Mouse (Mus musculus) CH12.LX (cell line): Measurements from ENCODE around the gene Gprin3. TPM values are rescaled to one million over a fixed set of nuclear protein-coding genes. Genes with fewer than 3 reads are reported as not detected.

Experiments used
- DNase-seq: peaks from one replicate; pipeline ENCODE4 v3.0.0-alpha.2; 2013; ENCODE audit errors: extremely low read depth
- H3K27ac ChIP-seq: 2 replicates; pipeline ENCODE4 v1.5.1; 2012; ENCODE audit warnings: low read depth, mild to moderate bottlenecking, control low read depth, moderate library complexity; ENCODE audit not compliant: insufficient read depth
- H3K27me3 ChIP-seq: replicated peaks from 2 replicates; pipeline ENCODE3; 2012; ENCODE audit warnings: inconsistent platforms
- H3K36me3 ChIP-seq, 2 experiments: replicated peaks in 1 of 2; 2 replicates each; pipeline versions ENCODE3 to v1.6.1; 2012; ENCODE audit warnings: inconsistent platforms in 1 of 2, low read length in 1 of 2, mild to moderate bottlenecking in 1 of 2, mixed read lengths in 1 of 2, moderate library complexity in 1 of 2; ENCODE audit not compliant: control insufficient read depth in 1 of 2, insufficient read depth in 1 of 2
- H3K4me1 ChIP-seq, 2 experiments: 2 replicates each; pipeline ENCODE4 v1.6.1; 2012; ENCODE audit warnings: inconsistent platforms in 1 of 2, moderate library complexity in 1 of 2; ENCODE audit not compliant: insufficient read depth in 2 of 2, control insufficient read depth in 1 of 2
- H3K4me2 ChIP-seq: 2 replicates; pipeline ENCODE4 v1.6.1; 2012; ENCODE audit warnings: low read depth, mild to moderate bottlenecking, control low read depth; ENCODE audit not compliant: poor library complexity, insufficient read depth, severe bottlenecking
- H3K4me3 ChIP-seq, 3 experiments: fragments of 150-350 bp in 1 of 3; sonication (generic) in 1 of 3; replicated peaks in 1 of 3; 2 replicates each; pipeline versions ENCODE3 to v1.5.1; 2011 to 2012; ENCODE audit warnings: low read depth in 2 of 3, low read length in 2 of 3, mild to moderate bottlenecking in 2 of 3, moderate library complexity in 2 of 3, control low read depth in 1 of 3, improper control_type of control experiment in 1 of 3, inconsistent platforms in 1 of 3, mixed read lengths in 1 of 3; ENCODE audit not compliant: poor library complexity in 1 of 3
- H3K79me2 ChIP-seq: replicated peaks from 2 replicates; pipeline ENCODE4 v1.6.1; 2012; ENCODE audit warnings: mild to moderate bottlenecking, moderate library complexity; ENCODE audit not compliant: control insufficient read depth, poor library complexity, insufficient read depth, severe bottlenecking; ENCODE audit errors: extremely low read depth
- H3K9ac ChIP-seq: 2 replicates; pipeline ENCODE4 v1.6.1; 2012; ENCODE audit warnings: low read depth, mild to moderate bottlenecking, control low read depth, moderate library complexity; ENCODE audit not compliant: insufficient read depth
- H3K9me3 ChIP-seq: replicated peaks from 2 replicates; pipeline ENCODE3; 2012; ENCODE audit warnings: low read length, inconsistent platforms, mixed read lengths
- BHLHE40 ChIP-seq: IDR thresholded peaks from 2 replicates; pipeline ENCODE4 v1.6.1; 2011; ENCODE audit warnings: mild to moderate bottlenecking, low read depth, low read length, improper control_type of control experiment
- CHD1 ChIP-seq: IDR thresholded peaks from 2 replicates; pipeline ENCODE4 v1.6.1; 2012; ENCODE audit warnings: low read depth, low read length, improper control_type of control experiment, inconsistent platforms
- CHD2 ChIP-seq: IDR thresholded peaks from 2 replicates; pipeline ENCODE4 v1.6.1; 2011; ENCODE audit warnings: low read length, improper control_type of control experiment
- CTCF ChIP-seq, 2 experiments: IDR thresholded peaks in 1 of 2; conservative IDR thresholded peaks in 1 of 2; 2 replicates each; pipeline ENCODE4 v1.5.1; 2011 to 2012; ENCODE audit warnings: low read depth in 2 of 2, low read length in 2 of 2, improper control_type of control experiment in 1 of 2, inconsistent platforms in 1 of 2, mild to moderate bottlenecking in 1 of 2, moderate library complexity in 1 of 2
- E2F4 ChIP-seq: IDR thresholded peaks from 2 replicates; pipeline ENCODE4 v1.6.1; 2011; ENCODE audit warnings: low read depth, low read length, improper control_type of control experiment; ENCODE audit not compliant: insufficient replicate concordance
- ELF1 ChIP-seq: IDR thresholded peaks from 2 replicates; pipeline ENCODE4 v1.6.1; 2014; ENCODE audit warnings: low read depth, mild to moderate bottlenecking, inconsistent platforms, low read length, improper control_type of control experiment
- EP300 ChIP-seq: IDR thresholded peaks from 2 replicates; pipeline ENCODE4 v1.6.1; 2011; ENCODE audit warnings: low read length, improper control_type of control experiment
- ETS1 ChIP-seq: conservative IDR thresholded peaks from 2 replicates; pipeline ENCODE4 v1.6.1; 2012; ENCODE audit warnings: low read depth, mild to moderate bottlenecking, inconsistent platforms, low read length, improper control_type of control experiment, moderate library complexity
- GABPA ChIP-seq: IDR thresholded peaks from 2 replicates; pipeline ENCODE4 v1.6.1; 2012; ENCODE audit warnings: low read depth, low read length, improper control_type of control experiment, inconsistent platforms; ENCODE audit not compliant: insufficient replicate concordance
- IRF4 ChIP-seq: IDR thresholded peaks from 2 replicates; pipeline ENCODE4 v1.6.1; 2014; ENCODE audit warnings: low read depth, mild to moderate bottlenecking, inconsistent platforms, low read length, improper control_type of control experiment
- JUN ChIP-seq: IDR thresholded peaks from 2 replicates; pipeline ENCODE4 v1.6.1; 2011; ENCODE audit warnings: low read depth, mild to moderate bottlenecking, low read length, improper control_type of control experiment, moderate library complexity; ENCODE audit not compliant: insufficient read depth
- JUND ChIP-seq: conservative IDR thresholded peaks from 2 replicates; pipeline ENCODE4 v1.6.1; 2011; ENCODE audit warnings: low read depth, low read length, improper control_type of control experiment
- KAT2A ChIP-seq: IDR thresholded peaks from 2 replicates; pipeline ENCODE4 v1.6.1; 2012; ENCODE audit warnings: low read length, improper control_type of control experiment, inconsistent platforms; ENCODE audit not compliant: insufficient replicate concordance
- MAFK ChIP-seq: IDR thresholded peaks from 2 replicates; pipeline ENCODE4 v1.6.1; 2011; ENCODE audit warnings: low read length, improper control_type of control experiment; ENCODE audit not compliant: insufficient replicate concordance
- MAX ChIP-seq: IDR thresholded peaks from 2 replicates; pipeline ENCODE4 v1.6.1; 2011; ENCODE audit warnings: low read length, improper control_type of control experiment
- MAZ ChIP-seq: IDR thresholded peaks from 2 replicates; pipeline ENCODE4 v1.6.1; 2012; ENCODE audit warnings: low read depth, mild to moderate bottlenecking, inconsistent platforms, low read length, improper control_type of control experiment, moderate library complexity
- MEF2A ChIP-seq: IDR thresholded peaks from 2 replicates; pipeline ENCODE4 v1.6.1; 2014; ENCODE audit warnings: low read depth, mild to moderate bottlenecking, inconsistent platforms, low read length, improper control_type of control experiment, borderline replicate concordance
- MXI1 ChIP-seq: IDR thresholded peaks from 2 replicates; pipeline ENCODE4 v1.6.1; 2011; ENCODE audit warnings: mild to moderate bottlenecking, low read depth, low read length, improper control_type of control experiment
- MYC ChIP-seq: IDR thresholded peaks from 2 replicates; pipeline ENCODE4 v1.6.1; 2011; ENCODE audit warnings: low read depth, mild to moderate bottlenecking, improper control_type of control experiment, low read length
- NELFE ChIP-seq: IDR thresholded peaks from 2 replicates; pipeline ENCODE4 v1.6.1; 2011; ENCODE audit warnings: low read depth, low read length, improper control_type of control experiment
- PAX5 ChIP-seq: IDR thresholded peaks from 2 replicates; pipeline ENCODE4 v1.6.1; 2012; ENCODE audit warnings: low read length, inconsistent platforms, mixed read lengths
- RAD21 ChIP-seq: IDR thresholded peaks from 2 replicates; pipeline ENCODE4 v1.6.1; 2011; ENCODE audit warnings: low read depth, mild to moderate bottlenecking, low read length, improper control_type of control experiment, moderate library complexity
- RCOR1 ChIP-seq: conservative IDR thresholded peaks from 2 replicates; pipeline ENCODE4 v1.6.1; 2012; ENCODE audit warnings: low read depth, mild to moderate bottlenecking, inconsistent platforms, low read length, improper control_type of control experiment
- SMC3 ChIP-seq: IDR thresholded peaks from 2 replicates; pipeline ENCODE4 v1.6.1; 2011; ENCODE audit warnings: low read depth, low read length, improper control_type of control experiment
- TBP ChIP-seq: conservative IDR thresholded peaks from 2 replicates; pipeline ENCODE4 v1.6.1; 2011; ENCODE audit warnings: low read depth, low read length, improper control_type of control experiment
- TCF12 ChIP-seq: IDR thresholded peaks from 2 replicates; pipeline ENCODE4 v1.6.1; 2014; ENCODE audit warnings: low read depth, mild to moderate bottlenecking, inconsistent platforms, low read length, improper control_type of control experiment
- UBTF ChIP-seq: IDR thresholded peaks from 2 replicates; pipeline ENCODE4 v1.6.1; 2012; ENCODE audit warnings: low read depth, mild to moderate bottlenecking, inconsistent platforms, low read length, improper control_type of control experiment, moderate library complexity
- USF1 ChIP-seq: IDR thresholded peaks from 2 replicates; pipeline ENCODE4 v1.6.1; 2014; ENCODE audit warnings: low read depth, mild to moderate bottlenecking, inconsistent platforms, low read length, improper control_type of control experiment
- USF2 ChIP-seq: conservative IDR thresholded peaks from 2 replicates; pipeline ENCODE4 v1.6.1; 2011; ENCODE audit warnings: low read depth, low read length, improper control_type of control experiment
- ZC3H11A ChIP-seq: IDR thresholded peaks from 2 replicates; pipeline ENCODE4 v1.6.1; 2012; ENCODE audit warnings: low read depth, mild to moderate bottlenecking, inconsistent platforms, low read length, improper control_type of control experiment
- ZNF384 ChIP-seq: IDR thresholded peaks from 2 replicates; pipeline ENCODE4 v1.6.1; 2012; ENCODE audit warnings: low read depth, low read length, improper control_type of control experiment, inconsistent platforms
- dilution Hi-C: fragments of 300-500 bp; cut with MboI; formaldehyde crosslinking; loops from 2 replicates; pipeline ENCODE4 v1.14.3; 2020; ENCODE audit warnings: low sequenced_read_pairs; ENCODE audit not compliant: extremely low pct_unique_long_range_greater_than_20kb, extremely low pct_ligation_motif_present
- in situ Hi-C: fragments of 300-500 bp; cut with MboI; formaldehyde crosslinking; loops from 3 replicates; pipeline ENCODE4 v1.14.3; 2019; ENCODE audit warnings: low sequenced_read_pairs, low pct_ligation_motif_present, low pct_unique_long_range_greater_than_20kb, mixed read lengths
- polyA plus RNA-seq: library from polyadenylated mRNA; unstranded; fragments of >175 nt; gene quantifications from 2 replicates; pipeline ENCODE4 v1.2.1, GENCODE M21; 2012; ENCODE audit warnings: low read depth; ENCODE audit not compliant: insufficient read length
- total RNA-seq, 2 experiments: library from RNA; depleted of rRNA; stranded (reverse); fragments of 300-350 nt in 1 of 2; fragments of >200 nt in 1 of 2; gene quantifications; 2 replicates each; pipeline ENCODE4 v1.2.3; 2012 to 2014

Gene Gprin3
- total and polyA plus RNA-seq, 3 experiments = 0.03 TPM; not detected in 2

DNA sequence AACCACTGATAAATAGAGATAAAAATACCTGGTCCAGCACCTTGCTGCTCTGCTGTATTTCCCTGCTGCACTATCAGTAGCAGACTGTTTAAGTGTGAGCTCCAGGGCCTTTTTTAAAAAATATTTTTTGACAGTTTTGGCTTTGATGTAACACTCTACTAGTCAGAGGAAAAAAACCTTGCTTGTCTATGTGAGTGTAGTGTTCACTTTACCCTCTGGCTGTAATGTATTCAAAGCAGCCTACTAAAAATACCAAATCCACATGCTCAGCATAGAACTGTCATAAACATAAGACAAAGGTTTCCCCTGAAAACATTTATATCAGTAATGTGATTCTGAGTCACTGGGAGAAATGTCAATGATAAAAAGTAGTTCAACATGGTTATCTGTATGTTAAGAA lies 111.0 kb downstream of the Gprin3 start:
- dilution Hi-C loops = no loop called here
- TF ChIP-seq ZNF384 (peak; percentile 57; the same call in 1 of the 2 replicates), CHD1 (no peak), ETS1 (peak; percentile 61), MEF2A (peak; percentile 58; the same call in 1 of the 2 replicates), UBTF (no peak)
- TF ChIP-seq, all 38 proteins: peak for 3
- no peaks in the 10 kb centered on the region for H3K27me3 ChIP-seq
- peak; percentile 44 for DNase-seq
- H3K4me3 ChIP-seq = no peak overlapping the region
- H3K36me3 ChIP-seq = no peaks in the 10 kb centered on the region
- no peaks in the 10 kb centered on the region for H3K79me2 ChIP-seq
- H3K4me2 ChIP-seq = peak overlapping the region; percentile 50; the same call in 1 of the 2 replicates
- in situ Hi-C loops = no loop called here
- H3K4me1 ChIP-seq = peaks cover 0 to 55% of the 10 kb centered on the region in 2 experiments; a peak in 2 of 4 replicates
- no peak overlapping the region for H3K9ac ChIP-seq
- no peak overlapping the region for H3K27ac ChIP-seq
- H3K9me3 ChIP-seq = no peaks in the 10 kb centered on the region

DNA sequence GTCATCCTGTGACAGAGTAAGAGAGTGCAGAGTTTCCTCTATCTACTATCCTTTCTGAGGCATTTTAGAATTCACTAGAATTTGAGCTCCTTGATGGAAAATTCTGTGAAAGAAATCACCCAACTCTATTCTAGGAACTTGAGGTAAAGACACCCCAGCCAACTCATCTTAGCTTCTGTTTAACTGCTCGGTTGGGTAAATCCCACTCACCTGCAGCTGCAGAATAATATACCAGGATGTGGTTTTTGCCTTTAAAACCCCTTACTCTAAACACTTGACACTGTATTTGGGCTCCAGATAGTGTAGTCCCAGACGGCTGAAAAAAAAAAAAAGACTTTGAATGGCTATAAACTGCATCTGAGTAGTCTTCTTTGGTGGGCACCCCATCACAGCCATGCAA lies 112.9 kb downstream of the Gprin3 start:
- peaks cover 0 to 58% of the 10 kb centered on the region in 2 experiments; a peak in 2 of 4 replicates for H3K4me1 ChIP-seq
- no peaks in the 10 kb centered on the region for H3K9me3 ChIP-seq
- dilution Hi-C loops = no loop called here
- DNase-seq = peak; percentile 74
- no peak overlapping the region; the same call in 1 of the 2 replicates for H3K4me2 ChIP-seq
- no peak overlapping the region for H3K27ac ChIP-seq
- in situ Hi-C loops = no loop called here
- H3K79me2 ChIP-seq = no peaks in the 10 kb centered on the region
- no peaks in the 10 kb centered on the region for H3K36me3 ChIP-seq
- H3K9ac ChIP-seq = no peak overlapping the region
- no peak overlapping the region for H3K4me3 ChIP-seq
- no peaks in the 10 kb centered on the region for H3K27me3 ChIP-seq
- TF ChIP-seq MXI1 (no peak), TBP (no peak), ZNF384 (peak; percentile 83), USF1 (no peak), KAT2A (0 out of 2 replicates have a peak, but pooled peaks have one; percentile 38), MAFK (peak; percentile 63; the same call in 1 of the 2 replicates), CTCF (conservative IDR thresholded peaks at IDR 0.05 in 1 of 2, IDR thresholded peaks at IDR 0.05 in 1 of 2; ENCODE audit: low read depth in 2 of 2, low read length in 2 of 2) (no peak), RCOR1 (0 out of 2 replicates have a peak, but pooled peaks have one; percentile 29), NELFE (no peak), TCF12 (peak; percentile 71; the same call in 1 of the 2 replicates), ELF1 (no peak), EP300 (peak; percentile 87), JUN (no peak), MEF2A (peak; percentile 90), BHLHE40 (peak; percentile 62), ZC3H11A (no peak), E2F4 (no peak), USF2 (no peak), GABPA (no peak), JUND (peak; percentile 50), CHD2 (peak; percentile 49), IRF4 (peak; percentile 52), SMC3 (no peak), UBTF (no peak), ETS1 (peak; percentile 78), PAX5 (no peak), MAZ (no peak), MAX (no peak), RAD21 (no peak; the same call in 1 of the 2 replicates), CHD1 (no peak), MYC (0 out of 2 replicates have a peak, but pooled peaks have one; percentile 27)
